Mouse (Mus musculus) layer of hippocampus, adult 6 months (tissue): ENCODE measurements around the gene Lrmp. TPM values are rescaled to one million over a fixed set of nuclear protein-coding genes. Genes with fewer than 3 reads are reported as not detected.

ENCODE experiments used
- long read RNA-seq, 2 experiments: library from polyadenylated mRNA; unstranded; transcript quantifications; one replicate each; pipeline ENCODE4 v2.0.0; 2019 to 2020
- polyA plus RNA-seq: library from polyadenylated mRNA; unstranded; fragments of <200 nt; fragmentation: Nextera tagmentation; gene quantifications from 2 replicates; pipeline ENCODE4 v1.2.3, GENCODE M21; 2021

Lrmp gene
- 0.78 and 0.90 TPM in 2 replicates for polyA plus RNA-seq
- long read RNA-seq, experiment 1: 0 reads
- long read RNA-seq, experiment 2, partial matches to known transcripts: 0 of 4 reads
- long read RNA-seq, experiment 2, other reads (novel, unspliced or antisense): 3 of 4 reads

DNA sequence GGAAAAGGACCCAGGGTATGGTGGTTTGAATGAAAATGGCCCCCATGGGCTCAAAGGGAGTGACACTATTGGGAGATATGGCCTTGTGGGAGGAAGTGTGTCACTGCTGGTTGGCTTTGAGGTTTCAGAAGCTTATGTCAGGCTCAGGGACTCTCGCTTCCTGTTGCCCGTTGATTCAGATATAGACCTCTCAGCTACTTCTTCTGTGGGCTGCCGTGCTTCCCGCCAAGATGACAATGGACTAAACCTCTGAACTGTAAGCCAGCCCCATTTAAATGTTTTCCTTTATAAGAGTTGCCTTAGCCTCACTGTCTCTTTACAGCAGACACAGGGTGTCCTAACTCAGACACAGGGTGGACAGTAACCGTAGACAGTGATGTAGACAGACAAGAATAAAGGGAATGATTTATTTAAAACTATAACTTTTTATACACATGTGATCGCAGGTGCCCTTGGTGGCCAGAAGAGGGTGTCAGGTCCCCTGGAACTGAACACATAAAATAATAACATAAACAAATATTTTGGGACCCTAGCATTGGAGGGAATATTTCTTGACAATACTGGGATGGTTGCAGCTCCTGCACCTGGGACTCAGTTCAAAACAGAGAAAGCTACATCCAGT lies at the start of gene Lrmp:
Gene Lrmp (plus strand): TSS at position 178 of the 622 bp plus-strand sequence.

DNA sequence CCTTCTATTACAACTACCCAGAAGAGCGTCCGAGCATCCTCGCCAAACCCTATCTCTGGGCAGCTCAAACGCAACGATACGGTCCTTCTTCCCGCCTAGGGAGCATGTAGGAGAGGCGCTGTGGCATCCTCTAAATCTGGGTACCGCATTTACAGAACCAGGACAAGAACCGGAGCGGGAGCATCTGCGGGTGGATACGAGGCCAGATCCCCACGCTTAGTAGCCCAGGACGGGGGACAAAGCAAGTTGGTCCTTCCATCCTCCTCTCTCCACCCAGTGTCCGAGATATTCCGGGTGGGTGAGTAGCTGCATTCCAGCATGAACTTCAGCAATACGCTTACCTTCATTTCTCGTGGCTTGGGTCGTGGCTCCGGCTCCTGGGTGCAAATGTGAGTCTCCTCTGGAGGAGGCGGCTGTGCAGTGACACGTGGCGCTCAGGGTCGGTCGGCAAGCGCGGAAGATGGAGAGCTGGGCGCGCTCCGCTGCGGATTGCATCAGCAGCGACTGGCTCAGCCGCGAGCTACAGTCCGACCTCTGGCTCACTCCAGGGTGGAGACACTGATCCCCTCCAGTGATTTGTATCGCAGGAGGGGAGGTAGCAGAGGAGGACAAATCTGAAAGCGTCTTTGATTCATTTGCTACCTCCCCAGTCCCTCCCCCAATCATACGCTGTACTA lies 39.8 kb upstream of the Lrmp start, which contains the start of gene Bcat1:
Gene Bcat1 (minus strand): TSS at position 637 of the 677 bp plus-strand sequence.

DNA sequence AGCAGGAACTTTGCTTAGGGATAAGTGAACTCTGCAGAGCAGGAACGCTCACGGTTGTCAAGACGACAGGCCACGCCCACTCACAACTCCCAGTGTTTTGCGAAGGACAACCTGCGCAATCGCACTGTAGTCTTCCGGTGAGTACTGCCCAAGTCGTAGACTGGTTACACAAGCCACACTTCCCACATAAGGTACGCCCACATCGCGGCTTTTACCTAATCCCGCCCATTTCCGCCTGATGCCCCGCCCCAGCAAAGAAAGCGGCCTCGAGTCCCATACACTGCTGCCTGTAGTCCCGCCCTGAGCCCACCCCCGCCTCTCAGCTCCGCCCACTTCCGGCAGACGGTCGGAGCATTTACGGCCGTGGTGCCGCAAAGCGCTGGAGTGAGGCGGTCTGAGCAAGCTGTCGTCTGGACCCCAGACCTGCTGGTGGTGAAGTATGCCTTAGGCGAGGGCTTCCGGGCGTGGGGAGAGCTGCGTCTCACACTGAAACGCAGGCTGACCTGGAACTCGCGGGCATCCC lies 95.4 kb downstream of the Lrmp start, which contains the start of the genes Casc1 and Etfrf1:
Gene Casc1 (minus strand): TSS at position 190 of the 523 bp plus-strand sequence.
Gene Etfrf1 (plus strand): TSS at position 319 of the 523 bp plus-strand sequence.

Other genes starting within 250 kb of the Lrmp start
- 47.9 and 56.9 TPM in 2 replicates for gene Bcat1, start 39.5 kb upstream of the Lrmp start, polyA plus RNA-seq
- gene Casc1, start 95.4 kb downstream of the Lrmp start, polyA plus RNA-seq: 0.67 and 1.1 TPM in 2 replicates
- 35.8 and 44.6 TPM in 2 replicates for gene Etfrf1, start 95.5 kb downstream of the Lrmp start, polyA plus RNA-seq
- gene Kras, start 134.6 kb downstream of the Lrmp start, polyA plus RNA-seq: 10.9 and 11.4 TPM in 2 replicates